Mouse (Mus musculus) lung, embryonic 15.5 days (tissue): ENCODE measurements at regions not wholly inside any gene's neighbourhood (a gene's known extent, or its start where the extent isn't known, plus 50 kb on each side); places are given as distances from the start of the nearest gene placed in this dataset.

Experiments used
- ATAC-seq: fragments of 200-750 bp; cut with Nextera tagmentation; 2 replicates; pipeline ENCODE4 v1.8.0; 2017; ENCODE audit warnings: moderate number of reproducible peaks, borderline replicate concordance; ENCODE audit not compliant: low FRiP score, low TSS enrichment; ENCODE audit errors: extremely low read depth
- H3K27ac ChIP-seq: fragments of 300-500 bp; sonication (generic); 2 replicates; pipeline ENCODE4 v1.5.1; 2015; ENCODE audit warnings: moderate library complexity, mild to moderate bottlenecking, inconsistent platforms
- H3K27me3 ChIP-seq: fragments of 300-500 bp; sonication (generic); 2 replicates; pipeline ENCODE4 v1.6.1; 2015; ENCODE audit warnings: inconsistent platforms
- H3K36me3 ChIP-seq: fragments of 300-500 bp; sonication (generic); 2 replicates; pipeline ENCODE4 v1.6.1; 2015; ENCODE audit warnings: inconsistent platforms
- H3K4me1 ChIP-seq: fragments of 300-500 bp; sonication (generic); 2 replicates; pipeline ENCODE4 v1.6.1; 2015; ENCODE audit warnings: inconsistent platforms
- H3K4me2 ChIP-seq: fragments of 300-500 bp; sonication (generic); 2 replicates; pipeline ENCODE4 v1.6.1; 2015; ENCODE audit warnings: inconsistent platforms, mild to moderate bottlenecking, moderate library complexity
- H3K4me3 ChIP-seq: fragments of 300-500 bp; sonication (generic); 2 replicates; pipeline ENCODE4 v1.5.1; 2015; ENCODE audit warnings: mild to moderate bottlenecking, inconsistent platforms
- H3K9ac ChIP-seq: fragments of 300-500 bp; sonication (generic); 2 replicates; pipeline ENCODE4 v1.6.1; 2015; ENCODE audit warnings: inconsistent platforms
- H3K9me3 ChIP-seq: fragments of 300-500 bp; sonication (generic); 2 replicates; pipeline ENCODE4 v1.6.1; 2016; ENCODE audit warnings: inconsistent platforms
- WGBS: fragments of 180-500 bp; shearing (Covaris S2); methylation state at CpG from one replicate; pipeline ENCODE4 v1.1.7; 2015; 5-methylcytosine and 5-hydroxymethylcytosine counted together

- no peaks in the 10 kb centered on the region for H3K9me3 ChIP-seq
- H3K27me3 ChIP-seq = peaks cover 13% of the 10 kb centered on the region; the same call in 1 of the 2 replicates
- H3K4me2 ChIP-seq = no peak overlapping the region
- H3K4me3 ChIP-seq = no peak overlapping the region
- no peak overlapping the region for H3K9ac ChIP-seq
- 44% methylated on average over 4 of the region's 4 CpGs for WGBS
- H3K4me1 ChIP-seq = peaks cover 17% of the 10 kb centered on the region
- no peaks in the 10 kb centered on the region for H3K36me3 ChIP-seq
- ATAC-seq = no peak
- H3K27ac ChIP-seq = no peak overlapping the region
Observed at GRCm38 (mm10) chr16:91174401-91174800, 50.9 kb upstream of the Olig2 start.
